Mouse (Mus musculus) c-Kit-negative CD71-positive TER-119-positive erythroid progenitor cells, embryonic 14.5 days (primary cell): Measurements from ENCODE around the gene Olfr281.

Source experiments
- DNase-seq: peaks from one replicate; pipeline ENCODE4 v3.0.0-alpha.2; 2013; ENCODE audit warnings: low read depth, low spot score

Gene Olfr281

DNA sequence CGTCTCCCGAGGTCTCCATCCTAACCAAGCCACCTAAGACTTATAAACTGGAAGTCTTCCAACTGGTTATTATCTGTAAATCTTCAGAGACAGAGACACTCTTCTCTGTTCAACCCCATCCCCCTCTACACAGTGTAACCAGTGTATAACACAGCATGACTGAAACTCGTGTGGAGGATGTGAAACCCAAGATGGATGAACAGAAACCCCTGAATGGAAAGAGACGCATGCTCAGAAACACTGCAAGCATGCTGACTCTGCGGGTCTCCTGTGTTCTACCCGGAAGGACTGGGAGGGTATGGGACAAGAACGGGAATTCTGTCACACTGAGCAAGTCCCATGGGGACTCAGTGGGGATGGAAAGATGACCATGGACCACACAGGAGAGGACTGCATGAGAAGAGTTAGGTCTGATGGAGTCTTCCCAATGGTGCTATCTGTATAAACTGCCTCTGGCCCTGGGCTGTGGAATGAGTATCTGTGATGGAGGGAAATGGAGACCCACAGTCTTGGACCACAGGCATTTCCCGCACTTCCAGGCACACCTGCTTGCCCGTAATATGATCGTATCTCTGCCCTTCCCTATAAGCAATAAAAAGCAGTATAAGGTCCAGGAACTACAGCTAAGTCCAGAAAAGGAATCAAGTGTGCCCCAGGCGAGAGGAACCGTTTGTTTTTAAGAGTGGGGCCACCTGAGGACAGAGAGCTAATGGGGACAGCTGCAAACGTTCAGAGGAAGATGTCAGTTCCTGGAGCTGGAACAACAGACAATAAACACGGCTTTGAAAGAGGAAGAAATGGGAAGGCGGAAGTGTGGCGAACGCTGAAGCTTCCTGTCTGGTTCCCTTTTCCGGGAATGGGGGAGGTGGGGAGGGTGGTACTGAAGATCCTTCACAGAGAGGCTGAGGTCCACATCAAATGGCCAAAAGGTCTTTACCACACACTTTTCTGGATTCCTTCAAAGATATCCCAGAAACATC lies 31.8 kb downstream of the Olfr281 start:
- DNase-seq: no peak

DNA sequence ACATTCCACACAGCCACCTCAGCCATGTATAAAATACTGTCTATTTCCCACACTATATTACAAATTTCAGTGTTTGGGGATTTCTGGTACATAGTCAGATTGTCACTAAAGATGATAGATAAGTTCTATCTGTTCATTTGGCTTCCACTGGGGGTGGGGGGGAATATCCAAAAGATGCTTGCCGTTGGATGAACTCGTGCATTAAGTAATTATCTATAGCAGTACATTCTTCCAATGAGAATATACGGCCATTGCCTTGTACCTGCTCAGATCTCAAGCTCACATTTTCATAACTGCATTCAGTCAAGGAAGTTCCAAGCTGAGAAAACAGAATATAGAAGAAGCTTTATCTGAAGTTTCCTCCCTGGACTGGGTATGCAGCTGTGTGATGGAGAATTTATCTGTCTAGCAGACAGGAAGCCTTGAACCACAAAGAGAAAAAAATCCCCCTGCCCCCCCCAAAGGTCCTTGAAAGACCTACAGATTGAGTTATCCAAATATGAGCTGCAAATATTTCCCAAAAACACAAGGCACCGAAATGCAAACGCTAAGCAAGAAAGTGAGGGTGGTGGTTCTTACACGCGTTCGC lies 34.1 kb downstream of the Olfr281 start:
- DNase-seq: no peak

DNA sequence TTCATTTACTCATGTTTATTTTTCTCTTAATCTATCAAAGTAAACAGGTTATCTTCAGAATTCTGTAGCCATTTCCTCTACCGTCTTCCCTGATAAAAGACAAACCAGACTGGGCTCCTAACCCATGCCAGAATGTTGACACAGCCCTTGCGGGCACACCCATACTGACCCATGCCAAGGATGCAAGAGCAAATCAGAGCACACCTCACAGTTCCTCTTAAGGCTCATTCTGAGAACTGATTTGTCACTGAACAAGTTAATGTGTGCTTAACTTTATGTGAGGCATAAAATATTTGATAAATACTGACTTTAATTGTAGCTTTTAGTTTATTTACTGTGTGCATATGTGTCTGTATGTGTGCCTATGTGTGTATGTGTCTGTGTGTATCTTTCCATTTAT lies 38.9 kb downstream of the Olfr281 start:
- no peak for DNase-seq

DNA sequence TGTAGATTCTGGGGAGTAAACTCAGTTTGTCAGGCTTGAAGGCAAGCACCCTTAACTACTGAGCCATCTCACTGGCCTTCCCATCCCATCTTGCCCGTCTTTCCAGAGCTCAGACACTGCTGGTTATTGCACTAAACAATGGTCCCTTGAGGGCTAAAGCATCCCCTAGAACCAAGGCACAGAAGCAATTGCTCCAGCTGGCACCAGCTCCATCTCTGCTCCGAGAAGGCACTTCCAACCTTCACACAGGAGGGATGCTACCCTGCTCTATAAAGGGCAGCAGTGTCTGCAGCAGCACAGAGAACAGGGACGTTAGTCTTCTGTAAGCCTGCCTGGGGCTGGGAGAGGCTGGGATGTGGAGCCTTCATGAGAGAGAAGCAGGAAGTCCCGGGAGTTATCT lies 39.7 kb downstream of the Olfr281 start, which contains the start of gene Olfr279:
Gene Olfr279 (plus strand): TSS at position 301 of the 400 bp plus-strand sequence.
- no peak for DNase-seq

DNA sequence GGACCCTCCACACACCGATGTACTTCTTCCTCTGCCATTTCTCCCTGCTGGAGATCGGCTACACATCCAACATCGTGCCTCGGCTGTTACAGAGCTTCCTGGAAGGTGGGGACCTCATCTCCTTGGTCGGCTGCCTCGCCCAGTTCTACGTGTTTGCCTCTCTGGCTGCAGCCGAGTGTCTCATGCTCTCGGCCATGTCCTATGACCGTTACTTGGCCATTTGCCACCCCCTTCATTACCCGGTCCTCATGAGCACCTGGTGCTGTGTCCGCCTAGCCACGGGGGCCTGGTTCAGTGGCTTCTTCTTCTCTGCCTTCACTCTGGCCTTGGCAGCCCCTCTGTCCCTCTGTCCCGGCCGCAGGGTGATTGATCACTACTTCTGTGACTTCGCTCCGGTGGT lies 45.2 kb downstream of the Olfr281 start:
- no peak for DNase-seq

DNA sequence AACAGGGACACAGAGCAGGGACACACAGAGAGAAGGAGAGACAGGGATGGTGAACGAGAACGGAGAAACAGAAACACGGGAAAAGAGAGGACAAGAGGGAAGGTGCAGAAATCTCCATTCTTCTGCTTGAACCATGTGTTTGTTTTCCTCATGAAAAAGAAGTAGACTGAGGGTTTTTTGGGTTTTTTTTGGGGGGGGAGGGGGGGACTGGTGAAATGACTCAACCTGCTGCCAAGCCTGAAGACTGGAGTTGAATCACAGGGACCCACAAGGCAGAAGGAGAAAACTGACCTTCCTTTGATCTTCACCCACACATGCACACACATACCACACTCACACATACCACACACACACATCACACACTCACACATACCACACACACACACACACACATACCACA lies 50.9 kb downstream of the Olfr281 start:
- DNase-seq: no peak

GRCm38 (mm10) chr15:98504514-98504913 lies 52.1 kb downstream of the Olfr281 start:
- peak; percentile 40 for DNase-seq

- DNase-seq: no peak
Observed at GRCm38 (mm10) chr15:98506253-98506957, 54.0 kb downstream of the Olfr281 start.

GRCm38 (mm10) chr15:98507321-98507720 lies 54.9 kb downstream of the Olfr281 start:
- DNase-seq: no peak

DNA sequence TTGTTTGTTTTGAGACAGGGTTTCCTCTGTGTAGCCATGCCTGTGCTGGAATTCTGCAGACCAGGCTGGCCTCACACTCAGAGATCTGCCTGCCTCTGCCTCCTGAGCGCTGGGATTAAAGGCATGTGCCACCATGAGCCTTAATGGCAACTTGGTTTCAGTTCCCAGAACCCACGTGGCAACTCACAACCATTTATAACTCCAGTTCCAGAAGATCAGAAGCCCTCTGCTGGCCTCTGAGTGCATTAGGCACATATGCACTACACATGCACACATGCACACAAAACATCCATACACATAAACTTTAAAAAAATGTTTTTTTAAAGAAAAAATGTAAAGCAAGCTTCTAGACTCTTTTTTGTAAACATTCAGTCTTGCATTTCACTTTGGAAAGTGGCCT lies 57.0 kb downstream of the Olfr281 start:
- no peak for DNase-seq
